Mouse (Mus musculus): Measurements from ENCODE around the gene Olfr112. TPM values are rescaled to one million over a fixed set of nuclear protein-coding genes. Genes with fewer than 3 reads are reported as not detected.
"Not testable (repeated sequence)": the region's sequence is repeated elsewhere in the genome, so short reads cannot be mapped to it uniquely, and the experiment has no call there.

Gene Olfr112
- total RNA-seq (2021): not detected
- long read RNA-seq, experiment 1: 0 reads
- long read RNA-seq, experiment 2: 0 reads

GRCm38 (mm10) chr17:37569351-37569750, at the start of gene Olfr112:
Gene Olfr112 (minus strand): TSS chr17:37569451.
- Histone ChIP-seq H3K27ac (no peak within 1 kb of the TSS), H3K4me3 (no peak within 1 kb of the TSS)
- intact Hi-C loops (cut with DNase I): no loop called here
- no peak for DNase-seq
- no peak for TF ChIP-seq CTCF (IDR thresholded peaks at IDR 0.05)

GRCm38 (mm10) chr17:37592643-37593042, 23.4 kb upstream of the Olfr112 start, which contains the start of gene Olfr114:
Gene Olfr114 (minus strand): TSS chr17:37592743.
- intact Hi-C loops (cut with DNase I): no loop called here
- DNase-seq: no peak
- H3K27ac ChIP-seq: no peak within 1 kb of the TSS
- no peak within 1 kb of the TSS for H3K4me3 ChIP-seq
- TF ChIP-seq CTCF (IDR thresholded peaks at IDR 0.05): no peak

GRCm38 (mm10) chr17:37577563-37577962, 8.3 kb upstream of the Olfr112 start, which contains the start of gene Olfr113:
Gene Olfr113 (minus strand): TSS chr17:37577663.
- no peak for DNase-seq
- no peak within 1 kb of the TSS for H3K27ac ChIP-seq
- intact Hi-C loops (cut with DNase I): no loop called here
- H3K4me3 ChIP-seq: no peak within 1 kb of the TSS
- TF ChIP-seq CTCF (IDR thresholded peaks at IDR 0.05): no peak

- Histone ChIP-seq H3K27ac (no peak overlapping the region), H3K4me3 (no peak overlapping the region)
- no peak for TF ChIP-seq CTCF (IDR thresholded peaks at IDR 0.05)
- intact Hi-C loops (cut with DNase I): no loop called here
- DNase-seq: no peak
These were observed 10.2 kb downstream of the Olfr112 start for GRCm38 (mm10) chr17:37558913-37559615.

- DNase-seq: no peak
- H3K4me3 ChIP-seq: no peak overlapping the region
- TF ChIP-seq CTCF (IDR thresholded peaks at IDR 0.05): no peak
- no peak overlapping the region for H3K27ac ChIP-seq
- intact Hi-C loops (cut with DNase I): no loop called here
These were observed 25.3 kb downstream of the Olfr112 start for GRCm38 (mm10) chr17:37543800-37544435.

- Histone ChIP-seq H3K4me3 (no peak overlapping the region), H3K27ac (no peak overlapping the region)
- intact Hi-C loops (cut with DNase I): no loop called here
- no peak for TF ChIP-seq CTCF (IDR thresholded peaks at IDR 0.05)
- DNase-seq: no peak
These were observed 27.7 kb downstream of the Olfr112 start for GRCm38 (mm10) chr17:37541454-37542119.

GRCm38 (mm10) chr17:37538416-37538815, 30.8 kb downstream of the Olfr112 start:
- H3K27ac ChIP-seq; DNase-seq; H3K4me3 ChIP-seq; intact Hi-C loops (cut with DNase I): not testable (repeated sequence)

- intact Hi-C loops (cut with DNase I): no loop called here
- no peak for TF ChIP-seq CTCF (IDR thresholded peaks at IDR 0.05)
- Histone ChIP-seq H3K4me3 (no peak overlapping the region), H3K27ac (no peak overlapping the region)
- DNase-seq: no peak
These were observed 34.1 kb downstream of the Olfr112 start for GRCm38 (mm10) chr17:37535173-37535572.

GRCm38 (mm10) chr17:37525427-37525826, 43.8 kb downstream of the Olfr112 start:
- H3K27ac ChIP-seq; H3K4me3 ChIP-seq; intact Hi-C loops (cut with DNase I); DNase-seq: not testable (repeated sequence)

- H3K27ac ChIP-seq; H3K4me3 ChIP-seq; intact Hi-C loops (cut with DNase I); DNase-seq: not testable (repeated sequence)
These were observed 44.6 kb downstream of the Olfr112 start for GRCm38 (mm10) chr17:37524612-37525011.

Other genes starting within 250 kb of the Olfr112 start
- not detected for gene Olfr103, start 229.8 kb downstream of the Olfr112 start, total RNA-seq (2021)
- not detected for gene Olfr104-ps, start 209.9 kb downstream of the Olfr112 start, total RNA-seq (2021)
- gene Olfr105-ps, start 190.4 kb downstream of the Olfr112 start, total RNA-seq (2021): not detected
- not detected for gene Olfr106-ps, start 179.1 kb downstream of the Olfr112 start, total RNA-seq (2021)
- gene Olfr107, start 170.2 kb downstream of the Olfr112 start, total RNA-seq (2021): not detected
- not detected for gene Olfr108, start 124.0 kb downstream of the Olfr112 start, total RNA-seq (2021)
- gene Olfr109, start 110.5 kb downstream of the Olfr112 start, total RNA-seq (2021): not detected
- gene H2-M2, start 85.9 kb downstream of the Olfr112 start, total RNA-seq (2021): not detected
- not detected for gene Olfr110, start 77.0 kb downstream of the Olfr112 start, total RNA-seq (2021)
- gene Olfr111, start 61.4 kb downstream of the Olfr112 start, total RNA-seq (2021): not detected
- gene Olfr113, start 8.2 kb upstream of the Olfr112 start, total RNA-seq (2021): not detected
- gene Olfr114, start 23.3 kb upstream of the Olfr112 start, total RNA-seq (2021): not detected
- gene Olfr115, start 57.7 kb upstream of the Olfr112 start, total RNA-seq (2021): not detected
- not detected for gene Olfr116, start 57.7 kb upstream of the Olfr112 start, total RNA-seq (2021)
- not detected for gene Olfr117, start 94.3 kb upstream of the Olfr112 start, total RNA-seq (2021)
- not detected for gene Olfr118, start 97.5 kb upstream of the Olfr112 start, total RNA-seq (2021)
- gene Olfr119, start 127.1 kb upstream of the Olfr112 start, total RNA-seq (2021): not detected
- gene Olfr120, start 152.4 kb upstream of the Olfr112 start, total RNA-seq (2021): not detected
- gene Olfr121, start 179.4 kb upstream of the Olfr112 start, total RNA-seq (2021): not detected
- gene Olfr122, start 199.2 kb upstream of the Olfr112 start, total RNA-seq (2021): not detected
- gene Olfr123, start 224.1 kb upstream of the Olfr112 start, total RNA-seq (2021): not detected
- not detected for gene Olfr124, start 230.4 kb upstream of the Olfr112 start, total RNA-seq (2021)

Data from gastrocnemius, adult 2 months (tissue).